Mouse (Mus musculus): Measurements from ENCODE around the gene Pcdh9. TPM values are rescaled to one million over a fixed set of nuclear protein-coding genes. Genes with fewer than 3 reads are reported as not detected.

The Pcdh9 gene
- polyA plus RNA-seq, 1 experiment from 2014 or later: 35.4 TPM

- 25% methylated on average over 4 of the region's 4 CpGs for WGBS
- Histone ChIP-seq H3K4me3 (replicated peaks) (no peak overlapping the region), H3K9me3 (no peaks in the 10 kb centered on the region), H3K4me1 (replicated peaks) (peaks cover 15% of the 10 kb centered on the region), H3K4me2 (no peak overlapping the region), H3K27me3 (no peaks in the 10 kb centered on the region), H3K36me3 (no peaks in the 10 kb centered on the region), H3K27ac (no peak overlapping the region), H3K9ac (replicated peaks) (no peak overlapping the region)
- peak; percentile 83 for ATAC-seq (ENCODE audit: insufficient number of reproducible peaks, insufficient read depth, low FRiP score, low TSS enrichment, low read depth)
Observed at GRCm38 (mm10) chr14:93463360-93463892, 427.1 kb downstream of the Pcdh9 start.

- Histone ChIP-seq H3K27ac (no peak overlapping the region), H3K36me3 (no peaks in the 10 kb centered on the region), H3K4me1 (replicated peaks) (no peaks in the 10 kb centered on the region), H3K27me3 (no peaks in the 10 kb centered on the region), H3K9ac (replicated peaks) (no peak overlapping the region), H3K9me3 (no peaks in the 10 kb centered on the region), H3K4me3 (replicated peaks) (no peak overlapping the region), H3K4me2 (no peak overlapping the region)
- ATAC-seq (ENCODE audit: insufficient number of reproducible peaks, insufficient read depth, low FRiP score, low TSS enrichment, low read depth): no peak
- 82% methylated on average over 5 of the region's 5 CpGs for WGBS
Observed at GRCm38 (mm10) chr14:93450930-93451665, 439.4 kb downstream of the Pcdh9 start.

GRCm38 (mm10) chr14:93441852-93442251, 448.6 kb downstream of the Pcdh9 start:
- Histone ChIP-seq H3K4me1 (replicated peaks) (no peaks in the 10 kb centered on the region), H3K36me3 (no peaks in the 10 kb centered on the region), H3K27me3 (no peaks in the 10 kb centered on the region), H3K4me3 (replicated peaks) (no peak overlapping the region), H3K9ac (replicated peaks) (no peak overlapping the region), H3K27ac (no peak overlapping the region), H3K9me3 (no peaks in the 10 kb centered on the region), H3K4me2 (no peak overlapping the region)
- no peak for ATAC-seq (ENCODE audit: insufficient number of reproducible peaks, insufficient read depth, low FRiP score, low TSS enrichment, low read depth)
- 54% methylated on average over 2 of the region's 2 CpGs for WGBS

- no peak overlapping the region for H3K9ac ChIP-seq (replicated peaks)
- no peaks in the 10 kb centered on the region for H3K4me1 ChIP-seq (replicated peaks)
- H3K4me2 ChIP-seq: no peak overlapping the region
- H3K9me3 ChIP-seq: no peaks in the 10 kb centered on the region
- no peak overlapping the region for H3K4me3 ChIP-seq (replicated peaks)
- H3K27me3 ChIP-seq: no peaks in the 10 kb centered on the region
- no peaks in the 10 kb centered on the region for H3K36me3 ChIP-seq
- 50% methylated on average over 1 of the region's 1 CpGs for WGBS
- no peak overlapping the region for H3K27ac ChIP-seq
- no peak for ATAC-seq (ENCODE audit: insufficient number of reproducible peaks, insufficient read depth, low FRiP score, low TSS enrichment, low read depth)
Observed at GRCm38 (mm10) chr14:93437226-93437625, 453.3 kb downstream of the Pcdh9 start.

GRCm38 (mm10) chr14:93416752-93417151, 473.7 kb downstream of the Pcdh9 start:
- Histone ChIP-seq H3K36me3 (no peaks in the 10 kb centered on the region), H3K4me3 (replicated peaks) (no peak overlapping the region), H3K4me2 (no peak overlapping the region), H3K27me3 (no peaks in the 10 kb centered on the region), H3K4me1 (replicated peaks) (no peaks in the 10 kb centered on the region), H3K27ac (no peak overlapping the region), H3K9ac (replicated peaks) (no peak overlapping the region), H3K9me3 (no peaks in the 10 kb centered on the region)
- 60% methylated on average over 3 of the region's 3 CpGs for WGBS
- no peak for ATAC-seq (ENCODE audit: insufficient number of reproducible peaks, insufficient read depth, low FRiP score, low TSS enrichment, low read depth)

- no peak for ATAC-seq (ENCODE audit: insufficient number of reproducible peaks, insufficient read depth, low FRiP score, low TSS enrichment, low read depth)
- no peak overlapping the region for H3K27ac ChIP-seq
- no peak overlapping the region for H3K4me3 ChIP-seq (replicated peaks)
- 87% methylated on average over 2 of the region's 2 CpGs for WGBS
- no peak overlapping the region for H3K4me2 ChIP-seq
- no peaks in the 10 kb centered on the region for H3K4me1 ChIP-seq (replicated peaks)
- no peaks in the 10 kb centered on the region for H3K9me3 ChIP-seq
- no peaks in the 10 kb centered on the region for H3K27me3 ChIP-seq
- H3K36me3 ChIP-seq: no peaks in the 10 kb centered on the region
- H3K9ac ChIP-seq (replicated peaks): no peak overlapping the region
Observed at GRCm38 (mm10) chr14:93415496-93415895, 475.0 kb downstream of the Pcdh9 start.

- 29% methylated on average over 1 of the region's 1 CpGs for WGBS
- Histone ChIP-seq H3K36me3 (no peaks in the 10 kb centered on the region), H3K27ac (no peak overlapping the region), H3K27me3 (no peaks in the 10 kb centered on the region), H3K9me3 (no peaks in the 10 kb centered on the region), H3K4me3 (replicated peaks) (no peak overlapping the region), H3K4me1 (replicated peaks) (no peaks in the 10 kb centered on the region), H3K4me2 (no peak overlapping the region), H3K9ac (replicated peaks) (no peak overlapping the region)
- no peak for ATAC-seq (ENCODE audit: insufficient number of reproducible peaks, insufficient read depth, low FRiP score, low TSS enrichment, low read depth)
Observed at GRCm38 (mm10) chr14:93409314-93409713, 481.2 kb downstream of the Pcdh9 start.

- Histone ChIP-seq H3K27me3 (no peaks in the 10 kb centered on the region), H3K4me3 (replicated peaks) (no peak overlapping the region), H3K9ac (replicated peaks) (no peak overlapping the region), H3K9me3 (no peaks in the 10 kb centered on the region), H3K36me3 (no peaks in the 10 kb centered on the region), H3K4me1 (replicated peaks) (no peaks in the 10 kb centered on the region), H3K4me2 (no peak overlapping the region), H3K27ac (no peak overlapping the region)
- 89% methylated on average over 5 of the region's 5 CpGs for WGBS
- no peak for ATAC-seq (ENCODE audit: insufficient number of reproducible peaks, insufficient read depth, low FRiP score, low TSS enrichment, low read depth)
Observed at GRCm38 (mm10) chr14:93407747-93408146, 482.7 kb downstream of the Pcdh9 start.

GRCm38 (mm10) chr14:93385090-93385489, 505.4 kb downstream of the Pcdh9 start:
- H3K27ac ChIP-seq: no peak overlapping the region
- no peak for ATAC-seq (ENCODE audit: insufficient number of reproducible peaks, insufficient read depth, low FRiP score, low TSS enrichment, low read depth)
- H3K4me2 ChIP-seq: no peak overlapping the region
- no peaks in the 10 kb centered on the region for H3K9me3 ChIP-seq
- 79% methylated on average over 2 of the region's 2 CpGs for WGBS
- no peak overlapping the region for H3K9ac ChIP-seq (replicated peaks)
- no peaks in the 10 kb centered on the region for H3K27me3 ChIP-seq
- no peak overlapping the region for H3K4me3 ChIP-seq (replicated peaks)
- H3K36me3 ChIP-seq: no peaks in the 10 kb centered on the region
- no peaks in the 10 kb centered on the region for H3K4me1 ChIP-seq (replicated peaks)

GRCm38 (mm10) chr14:93381163-93381562, 509.3 kb downstream of the Pcdh9 start:
- Histone ChIP-seq H3K36me3 (no peaks in the 10 kb centered on the region), H3K27me3 (no peaks in the 10 kb centered on the region), H3K4me3 (replicated peaks) (no peak overlapping the region), H3K4me2 (no peak overlapping the region), H3K9me3 (no peaks in the 10 kb centered on the region), H3K9ac (replicated peaks) (no peak overlapping the region), H3K27ac (no peak overlapping the region), H3K4me1 (replicated peaks) (no peaks in the 10 kb centered on the region)
- 45% methylated on average over 4 of the region's 4 CpGs for WGBS
- no peak for ATAC-seq (ENCODE audit: insufficient number of reproducible peaks, insufficient read depth, low FRiP score, low TSS enrichment, low read depth)

- no peaks in the 10 kb centered on the region for H3K36me3 ChIP-seq
- no peaks in the 10 kb centered on the region for H3K4me1 ChIP-seq (replicated peaks)
- ATAC-seq (ENCODE audit: insufficient number of reproducible peaks, insufficient read depth, low FRiP score, low TSS enrichment, low read depth): no peak
- no peak overlapping the region for H3K4me2 ChIP-seq
- H3K9me3 ChIP-seq: no peaks in the 10 kb centered on the region
- no peak overlapping the region for H3K9ac ChIP-seq (replicated peaks)
- H3K27ac ChIP-seq: no peak overlapping the region
- 56% methylated on average over 1 of the region's 1 CpGs for WGBS
- no peak overlapping the region for H3K4me3 ChIP-seq (replicated peaks)
- no peaks in the 10 kb centered on the region for H3K27me3 ChIP-seq
Observed at GRCm38 (mm10) chr14:93380757-93381156, 509.7 kb downstream of the Pcdh9 start.

- H3K4me3 ChIP-seq (replicated peaks): no peak overlapping the region
- no peaks in the 10 kb centered on the region for H3K36me3 ChIP-seq
- no peaks in the 10 kb centered on the region for H3K4me1 ChIP-seq (replicated peaks)
- H3K27ac ChIP-seq: no peak overlapping the region
- no peaks in the 10 kb centered on the region for H3K27me3 ChIP-seq
- no peak for ATAC-seq (ENCODE audit: insufficient number of reproducible peaks, insufficient read depth, low FRiP score, low TSS enrichment, low read depth)
- H3K4me2 ChIP-seq: no peak overlapping the region
- WGBS: 82% methylated on average over 4 of the region's 4 CpGs
- no peaks in the 10 kb centered on the region for H3K9me3 ChIP-seq
- no peak overlapping the region for H3K9ac ChIP-seq (replicated peaks)
Observed at GRCm38 (mm10) chr14:93376159-93376558, 514.3 kb downstream of the Pcdh9 start.

Data from limb, embryonic 12.5 days (tissue).